Mouse (Mus musculus) liver, embryonic 14.5 days (tissue): Measurements from ENCODE around the gene Gm7298. TPM values are rescaled to one million over a fixed set of nuclear protein-coding genes. Genes with fewer than 3 reads are reported as not detected.
"Not testable (repeated sequence)": the region's sequence is repeated elsewhere in the genome, so short reads cannot be mapped to it uniquely, and the experiment has no call there.

ENCODE experiments used
- ATAC-seq: fragments of 200-750 bp; cut with Nextera tagmentation; 2 replicates; pipeline ENCODE4 v1.8.0; 2017; ENCODE audit warnings: moderate number of reproducible peaks, mild to moderate bottlenecking, moderate library complexity; ENCODE audit not compliant: insufficient read depth
- DNase-seq, 3 experiments: peaks; one replicate each; pipeline ENCODE4 v3.0.0-alpha.2; 2012 to 2013; ENCODE audit warnings: low read depth in 3 of 3, low spot score in 3 of 3
- H3K27ac ChIP-seq: fragments of 300-500 bp; sonication (generic); 2 replicates; pipeline ENCODE4 v1.5.1; 2014; ENCODE audit warnings: moderate library complexity, mild to moderate bottlenecking, control low read depth, inconsistent platforms
- H3K27me3 ChIP-seq: fragments of 300-500 bp; sonication (generic); 2 replicates; pipeline ENCODE4 v1.6.1; 2014; ENCODE audit warnings: mild to moderate bottlenecking, low read length, moderate library complexity; ENCODE audit not compliant: control insufficient read depth, insufficient read depth
- H3K36me3 ChIP-seq: fragments of 300-500 bp; sonication (generic); replicated peaks from 2 replicates; pipeline ENCODE4 v1.6.1; 2014; ENCODE audit warnings: low read depth; ENCODE audit not compliant: control insufficient read depth, insufficient read depth
- H3K4me1 ChIP-seq, 2 experiments: fragments of 200-500 bp in 1 of 2; fragments of 300-500 bp in 1 of 2; sonication (generic) in 1 of 2; replicated peaks; 2 replicates each; pipeline ENCODE4 v1.6.1; 2012 to 2014; ENCODE audit warnings: antibody characterized with exemption in 1 of 2, inconsistent platforms in 1 of 2, low read length in 1 of 2; ENCODE audit not compliant: control insufficient read depth in 2 of 2, insufficient read depth in 2 of 2
- H3K4me2 ChIP-seq: fragments of 300-500 bp; sonication (generic); 2 replicates; pipeline ENCODE4 v1.6.1; 2014; ENCODE audit warnings: low read depth, mild to moderate bottlenecking, control low read depth, moderate library complexity
- H3K4me3 ChIP-seq, 2 experiments: fragments of 200-500 bp in 1 of 2; fragments of 300-500 bp in 1 of 2; sonication (generic) in 1 of 2; 2 replicates each; pipeline ENCODE4 v1.5.1; 2012 to 2014; ENCODE audit warnings: low read depth in 2 of 2, low read length in 2 of 2, mild to moderate bottlenecking in 2 of 2, control low read depth in 1 of 2, inconsistent platforms in 1 of 2, moderate library complexity in 1 of 2; ENCODE audit not compliant: insufficient read depth in 1 of 2
- H3K9ac ChIP-seq: fragments of 300-500 bp; sonication (generic); replicated peaks from 2 replicates; pipeline ENCODE4 v1.6.1; 2014; ENCODE audit warnings: mild to moderate bottlenecking, control low read depth, moderate library complexity
- H3K9me3 ChIP-seq: fragments of 300-500 bp; sonication (generic); 2 replicates; pipeline ENCODE4 v1.6.1; 2016; ENCODE audit warnings: low read length, mixed read lengths; ENCODE audit not compliant: control insufficient read depth
- CTCF ChIP-seq: IDR thresholded peaks from 2 replicates; pipeline ENCODE4 v1.5.1; 2016; ENCODE audit warnings: antibody characterized with exemption, low read depth, control low read depth
- EP300 ChIP-seq: IDR thresholded peaks from 2 replicates; pipeline ENCODE4 v1.6.1; 2016; ENCODE audit warnings: antibody characterized with exemption, low read depth
- WGBS: fragments of 180-500 bp; shearing (Covaris S2); extraction: QIAGEN DNeasy Blood & Tissue Kit; methylation state at CpG from one replicate; pipeline ENCODE4 v1.1.7; 2014; ENCODE audit not compliant: insufficient replicate concordance; 5-methylcytosine and 5-hydroxymethylcytosine counted together
- polyA plus RNA-seq, 2 experiments: library from polyadenylated mRNA; depleted of rRNA in 1 of 2; stranded (reverse) in 1 of 2; unstranded in 1 of 2; fragments of >200 nt; fragmentation: Nextera tagmentation in 1 of 2; extraction: Ambion mirVana in 1 of 2; gene quantifications; 2 replicates each; pipeline versions ENCODE4 v1.2.1 to v1.2.3; 2012 to 2014

Gm7298 gene
- polyA plus RNA-seq (2012; rRNA removed): not detected in 2 replicates
- polyA plus RNA-seq (2014; fragmentation: Nextera tagmentation; extraction: Ambion mirVana): not detected in 2 replicates

DNA sequence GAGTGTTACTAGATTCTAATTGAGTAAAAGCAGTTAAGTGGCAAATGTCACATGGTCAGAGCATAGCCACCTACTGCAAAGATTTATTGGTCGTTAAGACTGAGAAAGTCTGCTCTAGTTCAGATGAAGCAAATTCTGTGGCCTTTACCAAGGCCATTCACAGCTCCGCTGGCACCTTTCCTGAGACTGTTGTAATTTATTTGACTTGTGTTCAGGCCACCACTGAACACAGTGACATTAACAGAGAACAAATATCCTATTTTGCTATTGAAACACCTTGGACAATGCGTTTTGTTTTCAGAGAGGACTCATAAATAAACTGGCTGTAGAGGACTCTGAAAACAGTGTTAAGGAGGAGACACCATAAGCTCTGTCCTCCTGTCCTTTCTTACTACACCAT, at the start of gene Gm7298:
Gene Gm7298, plus strand, starts transcription at position 301 of the 400 bp plus-strand sequence.
- H3K9ac ChIP-seq: no peak within 1 kb of the TSS
- no peak for ATAC-seq
- H3K36me3 ChIP-seq: no peaks in the 10 kb centered on the region
- TF ChIP-seq CTCF (no peak), EP300 (no peak)
- no peak within 1 kb of the TSS for H3K27ac ChIP-seq
- DNase-seq: no peak
- H3K4me3 ChIP-seq: no peak within 1 kb of the TSS
- no peak within 1 kb of the TSS for H3K4me2 ChIP-seq
- no peaks in the 10 kb centered on the region for H3K27me3 ChIP-seq
- 43% methylated on average over 3 of the region's 3 CpGs for WGBS
- H3K9me3 ChIP-seq: no peaks in the 10 kb centered on the region
- no peaks in the 10 kb centered on the region for H3K4me1 ChIP-seq

GRCm38 (mm10) chr6:121828034-121828433, 95.3 kb downstream of the Gm7298 start:
- Histone ChIP-seq H3K27me3 (no peaks in the 10 kb centered on the region), H3K36me3 (no peaks in the 10 kb centered on the region)
- WGBS: 46% methylated on average over 4 of the region's 4 CpGs

DNA sequence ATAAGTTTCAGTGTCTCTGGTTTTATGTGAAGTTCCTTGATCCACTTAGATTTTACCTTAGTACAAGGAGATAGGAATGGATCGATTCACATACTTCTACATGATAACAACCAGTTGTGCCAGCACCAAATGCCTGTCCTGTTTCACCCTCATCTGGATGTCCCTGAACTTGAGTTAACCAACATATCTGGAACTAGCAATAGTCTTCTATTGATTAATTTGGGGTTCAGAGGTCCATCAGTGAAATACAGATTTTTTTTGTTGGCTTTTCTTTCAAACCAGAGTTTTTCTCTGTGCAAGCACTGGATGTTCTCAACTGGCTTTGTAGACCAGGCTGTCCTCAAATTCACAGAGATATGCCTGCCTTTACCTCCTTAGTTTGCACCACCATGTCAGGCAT, 103.6 kb downstream of the Gm7298 start:
- H3K9ac ChIP-seq: no peak overlapping the region
- H3K27ac ChIP-seq: no peak overlapping the region
- H3K9me3 ChIP-seq: no peaks in the 10 kb centered on the region
- no peak overlapping the region for H3K4me2 ChIP-seq
- ATAC-seq (no peak), DNase-seq (no peak)
- H3K27me3 ChIP-seq: no peaks in the 10 kb centered on the region
- no peak overlapping the region for H3K4me3 ChIP-seq
- H3K36me3 ChIP-seq: no peaks in the 10 kb centered on the region
- 69% methylated on average over 1 of the region's 1 CpGs for WGBS
- no peaks in the 10 kb centered on the region for H3K4me1 ChIP-seq
- TF ChIP-seq EP300: no peak
- no peak for TF ChIP-seq CTCF

More at GRCm38 (mm10) chr6:121828034-121828433, 95.3 kb downstream of the Gm7298 start:
- no peak for TF ChIP-seq EP300
- TF ChIP-seq CTCF: no peak
- DNase-seq (no peak), ATAC-seq (no peak)
- no peak overlapping the region for H3K4me3 ChIP-seq
- no peak overlapping the region for H3K4me2 ChIP-seq
- no peak overlapping the region for H3K27ac ChIP-seq
- H3K9me3 ChIP-seq: no peaks in the 10 kb centered on the region
- no peak overlapping the region for H3K9ac ChIP-seq
- H3K4me1 ChIP-seq: no peaks in the 10 kb centered on the region

- not testable (repeated sequence) for H3K27ac ChIP-seq, H3K9ac ChIP-seq, H3K4me2 ChIP-seq, H3K9me3 ChIP-seq, DNase-seq, H3K4me3 ChIP-seq, ATAC-seq, H3K27me3 ChIP-seq, H3K4me1 ChIP-seq, H3K36me3 ChIP-seq
- 65% methylated on average over 4 of the region's 4 CpGs for WGBS
Observed at GRCm38 (mm10) chr6:121838271-121838670, 105.5 kb downstream of the Gm7298 start, which contains the start of gene Mug1. Mug1 (plus strand) TSS chr6:121838541.

Other genes starting within 250 kb of the Gm7298 start
- gene A2m, start 97.6 kb upstream of the Gm7298 start, polyA plus RNA-seq (2012; rRNA removed): 15.7 and 20.5 TPM in 2 replicates
- 31.5 and 43.2 TPM in 2 replicates for gene A2m, start 97.6 kb upstream of the Gm7298 start, polyA plus RNA-seq (2014; fragmentation: Nextera tagmentation; extraction: Ambion mirVana)
- gene Mug1, start 105.6 kb downstream of the Gm7298 start, polyA plus RNA-seq (2012; rRNA removed): 0.01 TPM in 1 of 2 replicates, not detected in the other
- gene Mug1, start 105.6 kb downstream of the Gm7298 start, polyA plus RNA-seq (2014; fragmentation: Nextera tagmentation; extraction: Ambion mirVana): 0.03 TPM in 1 of 2 replicates, not detected in the other